Mouse (Mus musculus) stomach, embryonic 15.5 days (tissue): ENCODE measurements around the gene Wdr46. TPM values are rescaled to one million over a fixed set of nuclear protein-coding genes. Genes with fewer than 3 reads are reported as not detected.

ENCODE experiments used
- ATAC-seq: fragments of 200-750 bp; cut with Nextera tagmentation; 2 replicates; pipeline ENCODE4 v1.8.0; 2017; ENCODE audit warnings: low read depth, moderate number of reproducible peaks, moderate TSS enrichment; ENCODE audit not compliant: insufficient read depth, low FRiP score
- H3K27ac ChIP-seq: fragments of 300-500 bp; sonication (generic); 2 replicates; pipeline ENCODE4 v1.5.1; 2015; ENCODE audit warnings: mild to moderate bottlenecking, inconsistent platforms
- H3K27me3 ChIP-seq: fragments of 300-500 bp; sonication (generic); replicated peaks from 2 replicates; pipeline ENCODE4 v1.6.1; 2015; ENCODE audit warnings: inconsistent platforms
- H3K36me3 ChIP-seq: fragments of 300-500 bp; sonication (generic); 2 replicates; pipeline ENCODE4 v1.6.1; 2015; ENCODE audit warnings: inconsistent platforms
- H3K4me1 ChIP-seq: fragments of 300-500 bp; sonication (generic); 2 replicates; pipeline ENCODE4 v1.6.1; 2015; ENCODE audit warnings: inconsistent platforms
- H3K4me2 ChIP-seq: fragments of 300-500 bp; sonication (generic); 2 replicates; pipeline ENCODE4 v1.6.1; 2015; ENCODE audit warnings: mild to moderate bottlenecking, inconsistent platforms
- H3K4me3 ChIP-seq: fragments of 300-500 bp; sonication (generic); replicated peaks from 2 replicates; pipeline ENCODE4 v1.5.1; 2015; ENCODE audit warnings: inconsistent platforms
- H3K9ac ChIP-seq: fragments of 300-500 bp; sonication (generic); 2 replicates; pipeline ENCODE4 v1.6.1; 2015; ENCODE audit warnings: inconsistent platforms
- H3K9me3 ChIP-seq: fragments of 300-500 bp; sonication (generic); 2 replicates; pipeline ENCODE4 v1.6.1; 2016; ENCODE audit warnings: inconsistent platforms
- WGBS: fragments of 180-500 bp; shearing (Covaris S2); methylation state at CpG from one replicate; pipeline ENCODE4 v1.1.7; 2015; 5-methylcytosine and 5-hydroxymethylcytosine counted together
- polyA plus RNA-seq: library from polyadenylated mRNA; unstranded; fragments of >200 nt; fragmentation: Nextera tagmentation; extraction: Ambion mirVana; gene quantifications from 2 replicates; pipeline ENCODE4 v1.2.1, GENCODE M21; 2015

The Wdr46 gene
- polyA plus RNA-seq, 1 experiment from 2014 or later: 36.1 TPM

GRCm38 (mm10) chr17:33958451-33958850, 18.0 kb downstream of the Wdr46 start:
- no peak overlapping the region for H3K27ac ChIP-seq
- H3K4me1 ChIP-seq: peaks cover 15% of the 10 kb centered on the region
- H3K4me2 ChIP-seq: no peak overlapping the region
- H3K4me3 ChIP-seq: no peak overlapping the region
- 92% methylated on average over 11 of the region's 11 CpGs for WGBS
- H3K9me3 ChIP-seq: no peaks in the 10 kb centered on the region
- H3K27me3 ChIP-seq: no peaks in the 10 kb centered on the region
- ATAC-seq: no peak
- H3K9ac ChIP-seq: no peak overlapping the region
- peaks cover 24% of the 10 kb centered on the region for H3K36me3 ChIP-seq

- no peaks in the 10 kb centered on the region for H3K9me3 ChIP-seq
- no peak overlapping the region for H3K9ac ChIP-seq
- H3K4me3 ChIP-seq: no peak overlapping the region
- peaks cover 8% of the 10 kb centered on the region for H3K4me1 ChIP-seq
- WGBS: 95% methylated on average over 13 of the region's 13 CpGs
- H3K27ac ChIP-seq: no peak overlapping the region
- no peak for ATAC-seq
- H3K36me3 ChIP-seq: peaks cover 29% of the 10 kb centered on the region
- H3K27me3 ChIP-seq: no peaks in the 10 kb centered on the region
- no peak overlapping the region for H3K4me2 ChIP-seq
These were observed 18.7 kb downstream of the Wdr46 start for GRCm38 (mm10) chr17:33959135-33959534.

GRCm38 (mm10) chr17:33959948-33960347, 19.5 kb downstream of the Wdr46 start:
- Histone ChIP-seq H3K9me3 (no peaks in the 10 kb centered on the region), H3K27me3 (no peaks in the 10 kb centered on the region), H3K4me2 (no peak overlapping the region), H3K4me1 (peaks cover 4% of the 10 kb centered on the region; the same call in 1 of the 2 replicates), H3K27ac (no peak overlapping the region), H3K4me3 (no peak overlapping the region), H3K9ac (no peak overlapping the region), H3K36me3 (peaks cover 29% of the 10 kb centered on the region)
- no peak for ATAC-seq
- WGBS: 88% methylated on average over 15 of the region's 15 CpGs

- H3K36me3 ChIP-seq: peaks cover 36% of the 10 kb centered on the region
- no peaks in the 10 kb centered on the region for H3K4me1 ChIP-seq
- ATAC-seq: no peak
- no peaks in the 10 kb centered on the region for H3K9me3 ChIP-seq
- WGBS: 93% methylated on average over 7 of the region's 7 CpGs
- no peak overlapping the region for H3K9ac ChIP-seq
- no peaks in the 10 kb centered on the region for H3K27me3 ChIP-seq
- H3K4me3 ChIP-seq: no peak overlapping the region
- H3K4me2 ChIP-seq: no peak overlapping the region
- H3K27ac ChIP-seq: no peak overlapping the region
These were observed 22.4 kb downstream of the Wdr46 start for GRCm38 (mm10) chr17:33962876-33963275.

GRCm38 (mm10) chr17:33965082-33965845, 24.8 kb downstream of the Wdr46 start:
- ATAC-seq: no peak
- WGBS: 91% methylated on average over 17 of the region's 17 CpGs

GRCm38 (mm10) chr17:33965846-33966550, 25.5 kb downstream of the Wdr46 start:
- Histone ChIP-seq H3K9me3 (no peaks in the 10 kb centered on the region), H3K9ac (no peak overlapping the region), H3K27me3 (no peaks in the 10 kb centered on the region), H3K4me2 (no peak overlapping the region), H3K27ac (no peak overlapping the region), H3K4me1 (no peaks in the 10 kb centered on the region), H3K4me3 (no peak overlapping the region), H3K36me3 (peaks cover 21% of the 10 kb centered on the region)
- ATAC-seq: no peak
- WGBS: 79% methylated on average over 16 of the region's 16 CpGs

More at GRCm38 (mm10) chr17:33965082-33965845, 24.8 kb downstream of the Wdr46 start:
- no peaks in the 10 kb centered on the region for H3K9me3 ChIP-seq
- no peaks in the 10 kb centered on the region for H3K27me3 ChIP-seq
- H3K27ac ChIP-seq: no peak overlapping the region
- no peak overlapping the region for H3K9ac ChIP-seq
- H3K4me3 ChIP-seq: no peak overlapping the region
- H3K4me2 ChIP-seq: no peak overlapping the region
- peaks cover 22% of the 10 kb centered on the region for H3K36me3 ChIP-seq
- H3K4me1 ChIP-seq: no peaks in the 10 kb centered on the region

- 1% methylated on average over 9 of the region's 9 CpGs for WGBS
- peaks cover 12% of the 10 kb centered on the region; the same call in 1 of the 2 replicates for H3K36me3 ChIP-seq
- H3K4me2 ChIP-seq: no peak overlapping the region
- no peaks in the 10 kb centered on the region for H3K27me3 ChIP-seq
- H3K27ac ChIP-seq: no peak overlapping the region
- no peaks in the 10 kb centered on the region for H3K4me1 ChIP-seq
- peak; percentile 58 for ATAC-seq
- no peak overlapping the region for H3K9ac ChIP-seq
- H3K4me3 ChIP-seq: no peak overlapping the region
- no peaks in the 10 kb centered on the region for H3K9me3 ChIP-seq
These were observed 28.0 kb downstream of the Wdr46 start for GRCm38 (mm10) chr17:33968489-33968888.

GRCm38 (mm10) chr17:33968927-33969326, 28.5 kb downstream of the Wdr46 start:
- Histone ChIP-seq H3K36me3 (peaks cover 9% of the 10 kb centered on the region; the same call in 1 of the 2 replicates), H3K9ac (no peak overlapping the region), H3K4me2 (no peak overlapping the region), H3K27me3 (no peaks in the 10 kb centered on the region), H3K4me3 (no peak overlapping the region), H3K4me1 (no peaks in the 10 kb centered on the region), H3K9me3 (no peaks in the 10 kb centered on the region), H3K27ac (no peak overlapping the region)
- no peak for ATAC-seq
- 24% methylated on average over 5 of the region's 5 CpGs for WGBS

- no peak overlapping the region for H3K27ac ChIP-seq
- H3K9ac ChIP-seq: no peak overlapping the region
- no peak overlapping the region for H3K4me2 ChIP-seq
- H3K27me3 ChIP-seq: no peaks in the 10 kb centered on the region
- peaks cover 7% of the 10 kb centered on the region; the same call in 1 of the 2 replicates for H3K36me3 ChIP-seq
- H3K9me3 ChIP-seq: no peaks in the 10 kb centered on the region
- ATAC-seq: no peak
- no peak overlapping the region for H3K4me3 ChIP-seq
- H3K4me1 ChIP-seq: no peaks in the 10 kb centered on the region
- WGBS: 73% methylated on average over 4 of the region's 4 CpGs
These were observed 28.9 kb downstream of the Wdr46 start for GRCm38 (mm10) chr17:33969394-33969793.

- Histone ChIP-seq H3K4me1 (0 out of 2 replicates have a peak, but pooled peaks cover 1% of the 10 kb centered on the region), H3K9ac (no peak overlapping the region), H3K36me3 (no peaks in the 10 kb centered on the region), H3K9me3 (no peaks in the 10 kb centered on the region), H3K4me3 (no peak overlapping the region), H3K4me2 (no peak overlapping the region), H3K27me3 (peaks cover 14% of the 10 kb centered on the region), H3K27ac (no peak overlapping the region)
- ATAC-seq: no peak
- 9% methylated on average over 1 of the region's 1 CpGs for WGBS
These were observed 32.2 kb downstream of the Wdr46 start for GRCm38 (mm10) chr17:33972691-33973090.

- Histone ChIP-seq H3K4me3 (no peak overlapping the region), H3K9me3 (no peaks in the 10 kb centered on the region), H3K36me3 (no peaks in the 10 kb centered on the region), H3K4me1 (peaks cover 10% of the 10 kb centered on the region; the same call in 1 of the 2 replicates), H3K27ac (no peak overlapping the region), H3K27me3 (peaks cover 23% of the 10 kb centered on the region), H3K4me2 (no peak overlapping the region), H3K9ac (no peak overlapping the region)
- 62% methylated on average over 3 of the region's 3 CpGs for WGBS
- ATAC-seq: no peak
These were observed 33.1 kb downstream of the Wdr46 start for GRCm38 (mm10) chr17:33973572-33973971.
